Mouse (Mus musculus) forebrain, postnatal 0 days (tissue): ENCODE measurements at regions not wholly inside any gene's neighbourhood (a gene's known extent, or its start where the extent isn't known, plus 50 kb on each side); places are given as distances from the start of the nearest gene placed in this dataset.

ENCODE experiments used
- ATAC-seq: fragments of 200-750 bp; cut with Nextera tagmentation; 2 replicates; pipeline ENCODE4 v1.8.0; 2017; ENCODE audit warnings: mild to moderate bottlenecking, moderate library complexity
- DNase-seq: peaks from one replicate; pipeline ENCODE4 v3.0.0-alpha.2; 2015
- H3K27ac ChIP-seq: fragments of 300-500 bp; sonication (generic); 2 replicates; pipeline ENCODE4 v1.5.1; 2014; ENCODE audit warnings: low read depth, mild to moderate bottlenecking, antibody characterized with exemption, low read length, moderate library complexity, mixed read lengths
- H3K27me3 ChIP-seq: fragments of 300-500 bp; sonication (generic); 2 replicates; pipeline ENCODE4 v1.6.1; 2014; ENCODE audit warnings: mild to moderate bottlenecking, low read length, mixed read lengths; ENCODE audit not compliant: insufficient read depth
- H3K36me3 ChIP-seq: fragments of 300-500 bp; sonication (generic); 2 replicates; pipeline ENCODE4 v1.6.1; 2014; ENCODE audit warnings: mild to moderate bottlenecking, moderate library complexity; ENCODE audit not compliant: insufficient read depth
- H3K4me1 ChIP-seq: fragments of 300-500 bp; sonication (generic); 2 replicates; pipeline ENCODE4 v1.6.1; 2014; ENCODE audit warnings: antibody characterized with exemption; ENCODE audit not compliant: insufficient read depth
- H3K4me2 ChIP-seq: fragments of 300-500 bp; sonication (generic); 2 replicates; pipeline ENCODE4 v1.6.1; 2014; ENCODE audit warnings: low read depth, mild to moderate bottlenecking, moderate library complexity
- H3K4me3 ChIP-seq: fragments of 300-500 bp; sonication (generic); 2 replicates; pipeline ENCODE4 v1.5.1; 2014; ENCODE audit warnings: low read depth, low read length, mixed read lengths
- H3K9ac ChIP-seq: fragments of 300-500 bp; sonication (generic); 2 replicates; pipeline ENCODE4 v1.6.1; 2014; ENCODE audit warnings: mild to moderate bottlenecking
- H3K9me3 ChIP-seq: fragments of 300-500 bp; sonication (generic); 2 replicates; pipeline ENCODE4 v1.6.1; 2016; ENCODE audit warnings: low read length
- CTCF ChIP-seq: sonication (generic); IDR thresholded peaks from 2 replicates; pipeline ENCODE4 v1.5.1; 2016; ENCODE audit warnings: antibody characterized with exemption, control low read depth, low read depth
- WGBS: fragments of 180-500 bp; shearing (Covaris S2); extraction: QIAGEN DNeasy Blood & Tissue Kit; methylation state at CpG from one replicate; pipeline ENCODE4 v1.1.7; 2014; 5-methylcytosine and 5-hydroxymethylcytosine counted together

GRCm38 (mm10) chr16:64068787-64069673 is 205.1 kb upstream of the Epha3 start:
- Histone ChIP-seq H3K4me3 (no peak overlapping the region), H3K9ac (peak overlapping the region; percentile 14; the same call in 1 of the 2 replicates), H3K36me3 (no peaks in the 10 kb centered on the region), H3K9me3 (no peaks in the 10 kb centered on the region), H3K4me2 (peak overlapping the region; percentile 23; the same call in 1 of the 2 replicates), H3K4me1 (0 out of 2 replicates have a peak, but pooled peaks cover 5% of the 10 kb centered on the region), H3K27me3 (no peaks in the 10 kb centered on the region), H3K27ac (0 out of 2 replicates have a peak overlapping the region, but pooled peaks have one; percentile 21)
- no peak for TF ChIP-seq CTCF
- WGBS: 9% methylated on average over 13 of the region's 13 CpGs
- DNase-seq (peak; percentile 61), ATAC-seq (peak; percentile 95)

GRCm38 (mm10) chr16:64062584-64062983 is 198.6 kb upstream of the Epha3 start:
- no peak for DNase-seq
- no peak overlapping the region for H3K27ac ChIP-seq
- no peak for ATAC-seq

GRCm38 (mm10) chr16:64058712-64059111 is 194.7 kb upstream of the Epha3 start:
- no peak for TF ChIP-seq CTCF
- Histone ChIP-seq H3K4me2 (no peak overlapping the region), H3K27me3 (no peaks in the 10 kb centered on the region)

More at GRCm38 (mm10) chr16:64062584-64062983, 198.6 kb upstream of the Epha3 start:
- Histone ChIP-seq H3K36me3 (no peaks in the 10 kb centered on the region), H3K4me1 (no peaks in the 10 kb centered on the region), H3K4me3 (no peak overlapping the region), H3K27me3 (no peaks in the 10 kb centered on the region), H3K9me3 (no peaks in the 10 kb centered on the region), H3K4me2 (no peak overlapping the region), H3K9ac (no peak overlapping the region)
- no peak for TF ChIP-seq CTCF
- WGBS: 48% methylated on average over 4 of the region's 4 CpGs

GRCm38 (mm10) chr16:64054346-64054745 is 190.4 kb upstream of the Epha3 start:
- Histone ChIP-seq H3K9me3 (no peaks in the 10 kb centered on the region), H3K36me3 (no peaks in the 10 kb centered on the region), H3K27me3 (no peaks in the 10 kb centered on the region), H3K4me3 (no peak overlapping the region), H3K4me1 (no peaks in the 10 kb centered on the region), H3K4me2 (no peak overlapping the region), H3K27ac (no peak overlapping the region), H3K9ac (no peak overlapping the region)
- 33% methylated on average over 1 of the region's 1 CpGs for WGBS
- ATAC-seq: no peak
- TF ChIP-seq CTCF: no peak
- DNase-seq: peak; percentile 42

More at GRCm38 (mm10) chr16:64058712-64059111, 194.7 kb upstream of the Epha3 start:
- H3K4me3 ChIP-seq: no peak overlapping the region
- WGBS: 61% methylated on average over 8 of the region's 8 CpGs
- H3K27ac ChIP-seq: no peak overlapping the region
- H3K4me1 ChIP-seq: no peaks in the 10 kb centered on the region
- ATAC-seq (no peak), DNase-seq (no peak)
- no peaks in the 10 kb centered on the region for H3K9me3 ChIP-seq
- no peak overlapping the region for H3K9ac ChIP-seq
- H3K36me3 ChIP-seq: no peaks in the 10 kb centered on the region

- no peak overlapping the region for H3K9ac ChIP-seq
- H3K4me1 ChIP-seq: no peaks in the 10 kb centered on the region
- ATAC-seq: no peak
- H3K4me3 ChIP-seq: no peak overlapping the region
- TF ChIP-seq CTCF: no peak
- no peaks in the 10 kb centered on the region for H3K36me3 ChIP-seq
- no peaks in the 10 kb centered on the region for H3K27me3 ChIP-seq
- H3K4me2 ChIP-seq: no peak overlapping the region
- H3K9me3 ChIP-seq: no peaks in the 10 kb centered on the region
- WGBS: 77% methylated on average over 1 of the region's 1 CpGs
- H3K27ac ChIP-seq: no peak overlapping the region
- no peak for DNase-seq
These were observed 184.1 kb upstream of the Epha3 start for GRCm38 (mm10) chr16:64048026-64048425.

- Histone ChIP-seq H3K4me3 (no peak overlapping the region), H3K9ac (no peak overlapping the region), H3K27me3 (no peaks in the 10 kb centered on the region), H3K36me3 (no peaks in the 10 kb centered on the region), H3K4me2 (no peak overlapping the region), H3K4me1 (peaks cover 6% of the 10 kb centered on the region; the same call in 1 of the 2 replicates), H3K9me3 (no peaks in the 10 kb centered on the region), H3K27ac (no peak overlapping the region)
- ATAC-seq (peak; percentile 74), DNase-seq (peak; percentile 70)
- WGBS: 28% methylated on average over 10 of the region's 10 CpGs
- no peak for TF ChIP-seq CTCF
These were observed 169.1 kb upstream of the Epha3 start for GRCm38 (mm10) chr16:64033049-64033448.

GRCm38 (mm10) chr16:64023981-64024380 is 160.0 kb upstream of the Epha3 start:
- H3K9me3 ChIP-seq: no peaks in the 10 kb centered on the region
- H3K4me1 ChIP-seq: no peaks in the 10 kb centered on the region
- H3K4me2 ChIP-seq: no peak overlapping the region
- no peak for TF ChIP-seq CTCF
- no peak overlapping the region for H3K27ac ChIP-seq
- no peak for ATAC-seq
- H3K36me3 ChIP-seq: no peaks in the 10 kb centered on the region
- H3K4me3 ChIP-seq: no peak overlapping the region
- no peak overlapping the region for H3K9ac ChIP-seq
- no peak for DNase-seq
- no peaks in the 10 kb centered on the region for H3K27me3 ChIP-seq
